Mouse (Mus musculus): ENCODE data around the gene a.

GRCm38 (mm10) chr2:154905796-154906195, 114.6 kb downstream of the a start:
- no peak for TF ChIP-seq POLR2A (IDR thresholded peaks at IDR 0.05; ENCODE audit: insufficient read depth, low read depth, low read length)
- TF ChIP-seq CTCF (IDR thresholded peaks at IDR 0.05; ENCODE audit: insufficient read depth, low read depth, low read length), result no peak
